In genomic region chr13:78212111-78212510, GRCm38 (mm10) we compare ENCODE assay signal across 19 mouse cellular contexts. TPM values are rescaled to one million over a fixed set of nuclear protein-coding genes. Genes with fewer than 3 reads are reported as not detected.
DNase-seq lines count a peak whose midpoint lies in the region; ATAC-seq and TF ChIP-seq lines count a peak whose summit lies in the region.
"Had no signal": no experiment of that assay in that cellular context is flagged by ENCODE, and none has a peak within 500 bp of the region (broad histone marks: within the 10 kb centered on the region; RNA-seq: fewer than 3 reads in every experiment).

No protein-coding gene starts in this region.

- no peak overlapping the region for H3K9ac ChIP-seq in forebrain, embryonic 12.5 days
- H3K9ac ChIP-seq: intestine, embryonic 15.5 days; liver, embryonic 13.5 days had no signal

- 31% methylated on average over 15 of the region's 15 CpGs for WGBS in forebrain, embryonic 12.5 days

- no peak overlapping the region; the same call in 1 of the 2 replicates for H3K4me3 ChIP-seq in layer of hippocampus, adult 2 months
- H3K4me3 ChIP-seq in forebrain, embryonic 12.5 days (replicated peaks): no peak overlapping the region
- H3K4me3 ChIP-seq: gastrocnemius, adult 2 months; intestine, embryonic 15.5 days; liver, embryonic 13.5 days had no signal

- no peaks in the 10 kb centered on the region for H3K9me3 ChIP-seq in forebrain, embryonic 12.5 days
- H3K9me3 ChIP-seq: intestine, embryonic 15.5 days; liver, embryonic 13.5 days had no signal

- H3K27me3 ChIP-seq in forebrain, embryonic 12.5 days: peaks cover 48% of the 10 kb centered on the region

- H3K4me2 ChIP-seq in forebrain, embryonic 12.5 days: peak overlapping the region; percentile 24; the same call in 1 of the 2 replicates
- H3K4me2 ChIP-seq: intestine, embryonic 15.5 days; liver, embryonic 13.5 days had no signal

- H3K27ac ChIP-seq in layer of hippocampus, adult 2 months: peak overlapping the region; percentile 100
- H3K27ac ChIP-seq in forebrain, embryonic 12.5 days: no peak overlapping the region
- H3K27ac ChIP-seq: gastrocnemius, adult 2 months; intestine, embryonic 15.5 days; liver, embryonic 13.5 days had no signal

- no peak for ATAC-seq in forebrain, embryonic 12.5 days (ENCODE audit: low FRiP score)
- 0 out of 2 replicates have a peak, but pooled peaks have one; percentile 3 for ATAC-seq in megakaryocyte progenitor cell, adult 5-6 weeks (replicated peaks; ENCODE audit: poor library complexity)
- ATAC-seq: CD4-positive, CD25-positive, alpha-beta regulatory T cell, adult 4 months; intestine, embryonic 15.5 days had no signal

- intact Hi-C loops in heart, postnatal 10 days (cut with DNase I): no loop called here

- no peak for TF ChIP-seq CTCF in layer of hippocampus, adult 2 months (conservative IDR thresholded peaks at IDR 0.05)

- peaks cover 59% of the 10 kb centered on the region for H3K4me1 ChIP-seq in forebrain, embryonic 12.5 days
- H3K4me1 ChIP-seq: liver, embryonic 13.5 days had no signal

- no peaks in the 10 kb centered on the region for H3K36me3 ChIP-seq in forebrain, embryonic 12.5 days (replicated peaks)
- H3K36me3 ChIP-seq: intestine, embryonic 15.5 days; liver, embryonic 13.5 days had no signal

- DNase-seq in layer of hippocampus, adult 2 months (ENCODE audit: low spot score in 2 of 2): no peak
- DNase-seq in layer of hippocampus, postnatal 36 days: no peak
- peak; percentile 17 to 30 for DNase-seq in right cerebral cortex, adult 2 months (ENCODE audit: low spot score in 2 of 2)
- DNase-seq in right cerebral cortex, postnatal 25 days: no peak
- DNase-seq in heart, postnatal 10 days: no peak
- DNase-seq: adrenal gland, adult 8-10 months; cerebellum, adult 8-10 months; gastrocnemius, adult 2 months; heart, postnatal 14 days; kidney, postnatal 10 days; layer of hippocampus, adult 9-11 months; liver, embryonic 13.5 days; spleen, adult 18-20 months; thymus, postnatal 14 days had no signal

RNA-seq across cellular contexts. Expression of gene Nr2f1, which starts 12.6 kb away (rescaled TPM):
- 10 to 100 TPM; 89.4 to 98.1 TPM for total RNA-seq in layer of hippocampus, adult 2 months (2021)
- 100 to 1,000 TPM in 1 of 2 experiments, 10 to 100 TPM in 1; 87.3 to 108 TPM for total RNA-seq in layer of hippocampus, postnatal 36 days (2021)
- 86.3 and 113 TPM in 2 replicates for polyA plus RNA-seq in forebrain, embryonic 12.5 days (2016; fragmentation: Nextera tagmentation; extraction: Ambion mirVana)
- not detected in 2 replicates for total RNA-seq in megakaryocyte progenitor cell, adult 5-6 weeks (2015)
- not detected in 2 replicates for total RNA-seq in megakaryocyte progenitor cell, adult 5-6 weeks (2017)
- 1 to 10 TPM; 6.2 to 6.7 TPM for total RNA-seq in heart, postnatal 10 days (2021)
- total RNA-seq: megakaryocyte-erythroid progenitor cell, adult 5-6 weeks had no signal
- polyA plus RNA-seq: CD4-positive, CD25-positive, alpha-beta regulatory T cell, adult 4 months had no signal

Comparison
In these comparisons a context has a peak if more than half of its experiments do, and no peak if none do; other contexts are left out.
1. DNase-seq: peak in right cerebral cortex, adult 2 months (2 of 2); none in layer of hippocampus, adult 2 months (0 of 2), layer of hippocampus, postnatal 36 days (0 of 2), right cerebral cortex, postnatal 25 days (single experiment) and heart, postnatal 10 days (0 of 2).
2. RNA of gene Nr2f1, which starts 12.6 kb away (total RNA-seq): 87.3 to 108 TPM in layer of hippocampus, postnatal 36 days and 89.4 to 98.1 TPM in layer of hippocampus, adult 2 months; 6.2 to 6.7 TPM in heart, postnatal 10 days and not detected in megakaryocyte progenitor cell, adult 5-6 weeks; every median in the first group is over 10 times any median in the second.